Mouse (Mus musculus) MEL (cell line): ENCODE measurements around the gene Ube2h. TPM values are rescaled to one million over a fixed set of nuclear protein-coding genes. Genes with fewer than 3 reads are reported as not detected.

Experiments
- DNase-seq: peaks from one replicate; pipeline ENCODE4 v3.0.0; 2011; ENCODE audit warnings: low read depth, low spot score
- H3K27ac ChIP-seq: 2 replicates; pipeline ENCODE4 v1.5.1; 2012; ENCODE audit warnings: low read depth, mild to moderate bottlenecking, control low read depth, low read length, moderate library complexity; ENCODE audit not compliant: control insufficient read depth
- H3K27me3 ChIP-seq, 2 experiments: fragments of 150-350 bp in 1 of 2; sonication (generic) in 1 of 2; 2 replicates each; pipeline ENCODE4 v1.6.1; 2012; ENCODE audit warnings: low read length in 2 of 2, mild to moderate bottlenecking in 2 of 2, improper control_type of control experiment in 1 of 2, moderate library complexity in 1 of 2; ENCODE audit not compliant: insufficient read depth in 2 of 2, control insufficient read depth in 1 of 2
- H3K36me3 ChIP-seq, 2 experiments: 2 replicates each; pipeline ENCODE4 v1.6.1; 2012 to 2014; ENCODE audit warnings: low read length in 2 of 2, improper control_type of control experiment in 1 of 2, inconsistent platforms in 1 of 2, mild to moderate bottlenecking in 1 of 2; ENCODE audit not compliant: insufficient read depth in 2 of 2, control insufficient read depth in 1 of 2
- H3K4me1 ChIP-seq, 2 experiments: fragments of 150-350 bp in 1 of 2; sonication (generic) in 1 of 2; 2 replicates each; pipeline ENCODE4 v1.6.1; 2012; ENCODE audit warnings: low read length in 2 of 2, improper control_type of control experiment in 1 of 2, mild to moderate bottlenecking in 1 of 2; ENCODE audit not compliant: insufficient read depth in 2 of 2, control insufficient read depth in 1 of 2
- H3K4me3 ChIP-seq, 2 experiments: fragments of 150-350 bp in 1 of 2; sonication (generic) in 1 of 2; 2 replicates each; pipeline ENCODE4 v1.5.1; 2012; ENCODE audit warnings: low read depth in 2 of 2, low read length in 2 of 2, mild to moderate bottlenecking in 2 of 2, moderate library complexity in 2 of 2, control low read depth in 1 of 2, improper control_type of control experiment in 1 of 2; ENCODE audit not compliant: control insufficient read depth in 1 of 2, insufficient read depth in 1 of 2
- H3K79me2 ChIP-seq: 2 replicates; pipeline ENCODE4 v1.6.1; 2012; ENCODE audit warnings: mild to moderate bottlenecking, low read length, moderate library complexity; ENCODE audit not compliant: control insufficient read depth, poor library complexity, insufficient read depth
- H3K9ac ChIP-seq: 2 replicates; pipeline ENCODE4 v1.6.1; 2012; ENCODE audit warnings: low read depth, mild to moderate bottlenecking, control low read depth, low read length, moderate library complexity; ENCODE audit not compliant: control insufficient read depth, poor library complexity, severe bottlenecking
- H3K9me3 ChIP-seq: fragments of 150-350 bp; sonication (generic); replicated peaks from 2 replicates; pipeline ENCODE4 v1.6.1; 2012; ENCODE audit warnings: mild to moderate bottlenecking, low read length, improper control_type of control experiment, moderate library complexity; ENCODE audit not compliant: insufficient read depth
- CHD2 ChIP-seq: IDR thresholded peaks from 2 replicates; pipeline ENCODE4 v1.6.1; 2011; ENCODE audit warnings: low read length, improper control_type of control experiment
- CTCF ChIP-seq, 3 experiments: IDR thresholded peaks in 2 of 3; conservative IDR thresholded peaks in 1 of 3; 2 replicates each; pipeline ENCODE4 v1.5.1; 2011 to 2012; ENCODE audit warnings: low read length in 3 of 3, low read depth in 2 of 3, mild to moderate bottlenecking in 2 of 3, improper control_type of control experiment in 1 of 3, inconsistent platforms in 1 of 3, mixed read lengths in 1 of 3, moderate library complexity in 1 of 3; ENCODE audit not compliant: control insufficient read depth in 1 of 3, insufficient read depth in 1 of 3, poor library complexity in 1 of 3, severe bottlenecking in 1 of 3
- ELF1 ChIP-seq: IDR thresholded peaks from 2 replicates; pipeline ENCODE4 v1.6.1; 2014; ENCODE audit warnings: low read depth, mild to moderate bottlenecking, inconsistent platforms, low read length, improper control_type of control experiment, moderate library complexity
- ETS1 ChIP-seq: IDR thresholded peaks from 2 replicates; pipeline ENCODE4 v1.6.1; 2012; ENCODE audit warnings: low read depth, mild to moderate bottlenecking, inconsistent platforms, low read length, improper control_type of control experiment, moderate library complexity
- GABPA ChIP-seq: IDR thresholded peaks from 2 replicates; pipeline ENCODE4 v1.6.1; 2012; ENCODE audit warnings: low read depth, mild to moderate bottlenecking, inconsistent platforms, low read length, improper control_type of control experiment, moderate library complexity
- JUND ChIP-seq: IDR thresholded peaks from 2 replicates; pipeline ENCODE4 v1.6.1; 2011; ENCODE audit warnings: low read depth, mild to moderate bottlenecking, improper control_type of control experiment, low read length
- MAZ ChIP-seq: IDR thresholded peaks from 2 replicates; pipeline ENCODE4 v1.6.1; 2012; ENCODE audit warnings: low read depth, mild to moderate bottlenecking, inconsistent platforms, low read length, improper control_type of control experiment
- MYB ChIP-seq: IDR thresholded peaks from 2 replicates; pipeline ENCODE4 v1.6.1; 2011; ENCODE audit warnings: mild to moderate bottlenecking, low read depth, low read length, improper control_type of control experiment
- MYC ChIP-seq: IDR thresholded peaks from 2 replicates; pipeline ENCODE4 v1.6.1; 2011; ENCODE audit warnings: low read depth, mild to moderate bottlenecking, low read length, improper control_type of control experiment, moderate library complexity
- NRF1 ChIP-seq: IDR thresholded peaks from 2 replicates; pipeline ENCODE4 v1.6.1; 2014; ENCODE audit warnings: low read depth, mild to moderate bottlenecking, inconsistent platforms, low read length, improper control_type of control experiment, moderate library complexity; ENCODE audit not compliant: poor library complexity, insufficient read depth, severe bottlenecking
- POLR2A ChIP-seq, 2 experiments: IDR thresholded peaks; 2 replicates each; pipeline ENCODE4 v1.6.1; 2011 to 2012; ENCODE audit warnings: low read length in 2 of 2, mild to moderate bottlenecking in 2 of 2, control low read depth in 1 of 2, improper control_type of control experiment in 1 of 2, low read depth in 1 of 2, moderate library complexity in 1 of 2; ENCODE audit not compliant: control insufficient read depth in 1 of 2, insufficient read depth in 1 of 2, poor library complexity in 1 of 2
- RAD21 ChIP-seq: IDR thresholded peaks from 2 replicates; pipeline ENCODE4 v1.6.1; 2011; ENCODE audit warnings: mild to moderate bottlenecking, low read depth, low read length, improper control_type of control experiment
- RCOR1 ChIP-seq: IDR thresholded peaks from 2 replicates; pipeline ENCODE4 v1.6.1; 2012; ENCODE audit warnings: low read depth, mild to moderate bottlenecking, inconsistent platforms, low read length, improper control_type of control experiment
- SIN3A ChIP-seq: IDR thresholded peaks from 2 replicates; pipeline ENCODE4 v1.6.1; 2012; ENCODE audit warnings: low read length, improper control_type of control experiment, inconsistent platforms
- SMC3 ChIP-seq: IDR thresholded peaks from 2 replicates; pipeline ENCODE4 v1.6.1; 2011; ENCODE audit warnings: low read depth, low read length, improper control_type of control experiment
- TAL1 ChIP-seq: IDR thresholded peaks from 2 replicates; pipeline ENCODE4 v1.6.1; 2012; ENCODE audit warnings: mild to moderate bottlenecking, inconsistent platforms, low read length, moderate library complexity, mixed read lengths
- TBP ChIP-seq: IDR thresholded peaks from 2 replicates; pipeline ENCODE4 v1.8.0; 2011; ENCODE audit warnings: low read depth, low read length, improper control_type of control experiment
- TCF12 ChIP-seq: IDR thresholded peaks from 2 replicates; pipeline ENCODE4 v1.6.1; 2014; ENCODE audit warnings: low read depth, mild to moderate bottlenecking, inconsistent platforms, low read length, improper control_type of control experiment, moderate library complexity
- USF1 ChIP-seq: IDR thresholded peaks from 2 replicates; pipeline ENCODE4 v1.6.1; 2014; ENCODE audit warnings: low read depth, mild to moderate bottlenecking, inconsistent platforms, low read length, improper control_type of control experiment, moderate library complexity
- ZC3H11A ChIP-seq: IDR thresholded peaks from 2 replicates; pipeline ENCODE4 v1.6.1; 2012; ENCODE audit warnings: low read depth, mild to moderate bottlenecking, inconsistent platforms, low read length, improper control_type of control experiment
- ZNF384 ChIP-seq: IDR thresholded peaks from 2 replicates; pipeline ENCODE4 v1.6.1; 2012; ENCODE audit warnings: low read depth, mild to moderate bottlenecking, inconsistent platforms, low read length, improper control_type of control experiment
- polyA plus RNA-seq, 2 experiments: library from polyadenylated mRNA; stranded (reverse) in 1 of 2; unstranded in 1 of 2; fragments of >175 nt in 1 of 2; fragments of >200 nt in 1 of 2; gene quantifications; 2 replicates each; pipeline versions ENCODE4 v1.2.1 to v1.2.4; 2012; ENCODE audit warnings: low replicate concordance in 2 of 2, low read depth in 1 of 2; ENCODE audit not compliant: insufficient read length in 2 of 2, insufficient read depth in 1 of 2, missing spikeins in 1 of 2
- total RNA-seq: library from RNA; depleted of rRNA; stranded (reverse); fragments of 300-350 nt; gene quantifications from 2 replicates; pipeline ENCODE4 v1.2.3, GENCODE M21; 2012

Gene Ube2h
- total and polyA plus RNA-seq, 3 experiments: 4.2 to 7.4 TPM; not detected in 1

DNA sequence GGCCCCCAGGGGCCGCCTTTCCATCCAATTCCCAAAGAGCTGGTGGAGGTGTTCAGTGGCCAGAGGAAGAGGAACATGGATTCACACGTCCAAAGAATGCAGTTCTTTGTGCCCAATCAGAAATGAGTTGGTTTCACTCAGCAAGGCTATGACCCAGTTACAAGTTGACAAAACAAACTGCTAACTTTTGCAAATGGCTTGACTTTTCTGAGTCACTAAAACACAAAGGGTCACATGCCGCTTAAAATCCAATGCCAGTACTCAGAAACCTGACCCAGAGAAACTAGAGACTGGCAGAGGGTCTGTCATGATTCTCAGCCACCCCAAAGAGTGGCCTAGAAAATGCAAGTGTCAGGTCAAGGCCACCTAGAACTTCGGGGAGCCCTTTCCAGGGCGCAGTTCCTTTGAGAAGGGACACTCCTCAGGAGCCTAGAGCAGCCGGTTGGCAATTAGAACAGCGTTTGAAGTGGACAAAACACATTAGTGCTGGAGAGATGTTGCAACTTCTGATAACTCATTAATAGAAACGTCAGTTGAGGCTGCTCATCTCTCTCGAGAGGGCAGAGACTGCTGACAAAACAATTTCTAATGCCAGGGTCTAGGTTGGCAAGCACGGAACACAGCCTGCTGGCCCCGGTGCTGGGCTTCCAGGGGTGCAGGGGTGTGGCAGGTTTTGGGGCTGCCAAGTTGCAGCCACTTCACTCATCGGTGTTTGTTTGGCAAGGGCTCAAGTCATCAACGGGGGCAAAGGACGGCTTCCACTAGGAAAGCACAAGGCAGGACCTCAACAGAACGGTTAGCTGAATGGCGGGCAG lies 92.5 kb downstream of the Ube2h start:
- Histone ChIP-seq H3K27ac (no peak overlapping the region), H3K4me3 (no peak overlapping the region), H3K27me3 (no peaks in the 10 kb centered on the region), H3K79me2 (no peaks in the 10 kb centered on the region), H3K36me3 (no peaks in the 10 kb centered on the region), H3K9ac (no peak overlapping the region)
- no peak for DNase-seq
- no peak for TF ChIP-seq ELF1
- TF ChIP-seq MYB: no peak
- no peak for TF ChIP-seq MAZ
- no peak for TF ChIP-seq RAD21
- TF ChIP-seq SIN3A: no peak
- no peak for TF ChIP-seq ETS1
- TF ChIP-seq POLR2A (IDR thresholded peaks at IDR 0.05; ENCODE audit: control insufficient read depth in 1 of 2, insufficient read depth in 1 of 2, low read depth in 1 of 2, low read length in 2 of 2, poor library complexity in 1 of 2): no peak
- no peak for TF ChIP-seq CHD2
- TF ChIP-seq GABPA: no peak
- no peak for TF ChIP-seq TCF12
- TF ChIP-seq ZNF384: no peak
- no peak for TF ChIP-seq MYC
- no peak for TF ChIP-seq RCOR1
- no peak for TF ChIP-seq NRF1
- TF ChIP-seq TBP: no peak
- TF ChIP-seq JUND: no peak
- TF ChIP-seq, all 39 proteins: peak for 0
- no peaks in the 10 kb centered on the region for H3K9me3 ChIP-seq
- H3K4me1 ChIP-seq: no peaks in the 10 kb centered on the region

GRCm38 (mm10) chr6:30210788-30211187 lies 93.6 kb downstream of the Ube2h start:
- DNase-seq: peak; percentile 86
- no peaks in the 10 kb centered on the region for H3K27me3 ChIP-seq
- TF ChIP-seq USF1 (no peak), RAD21 (peak; percentile 95), CTCF (IDR thresholded peaks at IDR 0.05 in 2 of 3, conservative IDR thresholded peaks at IDR 0.05 in 1 of 3; ENCODE audit: control insufficient read depth in 1 of 3, insufficient read depth in 1 of 3, low read depth in 2 of 3, low read length in 3 of 3, poor library complexity in 1 of 3, severe bottlenecking in 1 of 3) (peak; percentile 91 to 97 (median 95)), MYC (peak; percentile 71; the same call in 1 of the 2 replicates), ZC3H11A (peak; percentile 89), ELF1 (0 out of 2 replicates have a peak, but pooled peaks have one; percentile 24), TAL1 (no peak), SMC3 (peak; percentile 97)

More at GRCm38 (mm10) chr6:30210788-30211187, 93.6 kb downstream of the Ube2h start:
- Histone ChIP-seq H3K9ac (no peak overlapping the region), H3K4me3 (no peak overlapping the region), H3K36me3 (no peaks in the 10 kb centered on the region), H3K79me2 (no peaks in the 10 kb centered on the region), H3K9me3 (no peaks in the 10 kb centered on the region), H3K27ac (no peak overlapping the region), H3K4me1 (no peaks in the 10 kb centered on the region)
